Mouse (Mus musculus) brown adipose tissue, adult 24 weeks (tissue): ENCODE data around the gene Cdh23. TPM values are rescaled to one million over a fixed set of nuclear protein-coding genes. Genes with fewer than 3 reads are reported as not detected.

ENCODE experiments used
- H3K27ac ChIP-seq: fragments of 200-500 bp; replicated peaks from 2 replicates; pipeline ENCODE4 v1.5.1; 2012; ENCODE audit warnings: low read depth, mild to moderate bottlenecking, low read length
- H3K4me1 ChIP-seq: fragments of 200-500 bp; 2 replicates; pipeline ENCODE4 v1.6.1; 2012; ENCODE audit warnings: low read length, mixed read lengths; ENCODE audit not compliant: control insufficient read depth, insufficient read depth, insufficient read length
- H3K4me3 ChIP-seq: fragments of 200-500 bp; 2 replicates; pipeline ENCODE4 v1.5.1; 2012; ENCODE audit warnings: low read depth, mild to moderate bottlenecking, low read length, moderate library complexity; ENCODE audit not compliant: insufficient read depth
- polyA plus RNA-seq: library from polyadenylated mRNA; stranded (reverse); fragments of >200 nt; gene quantifications from 2 replicates; pipeline ENCODE4 v1.2.4, GENCODE M21; 2012; ENCODE audit not compliant: missing spikeins, insufficient read depth, insufficient read length

Gene Cdh23
- polyA plus RNA-seq, 1 experiment, result 2.1 TPM

DNA sequence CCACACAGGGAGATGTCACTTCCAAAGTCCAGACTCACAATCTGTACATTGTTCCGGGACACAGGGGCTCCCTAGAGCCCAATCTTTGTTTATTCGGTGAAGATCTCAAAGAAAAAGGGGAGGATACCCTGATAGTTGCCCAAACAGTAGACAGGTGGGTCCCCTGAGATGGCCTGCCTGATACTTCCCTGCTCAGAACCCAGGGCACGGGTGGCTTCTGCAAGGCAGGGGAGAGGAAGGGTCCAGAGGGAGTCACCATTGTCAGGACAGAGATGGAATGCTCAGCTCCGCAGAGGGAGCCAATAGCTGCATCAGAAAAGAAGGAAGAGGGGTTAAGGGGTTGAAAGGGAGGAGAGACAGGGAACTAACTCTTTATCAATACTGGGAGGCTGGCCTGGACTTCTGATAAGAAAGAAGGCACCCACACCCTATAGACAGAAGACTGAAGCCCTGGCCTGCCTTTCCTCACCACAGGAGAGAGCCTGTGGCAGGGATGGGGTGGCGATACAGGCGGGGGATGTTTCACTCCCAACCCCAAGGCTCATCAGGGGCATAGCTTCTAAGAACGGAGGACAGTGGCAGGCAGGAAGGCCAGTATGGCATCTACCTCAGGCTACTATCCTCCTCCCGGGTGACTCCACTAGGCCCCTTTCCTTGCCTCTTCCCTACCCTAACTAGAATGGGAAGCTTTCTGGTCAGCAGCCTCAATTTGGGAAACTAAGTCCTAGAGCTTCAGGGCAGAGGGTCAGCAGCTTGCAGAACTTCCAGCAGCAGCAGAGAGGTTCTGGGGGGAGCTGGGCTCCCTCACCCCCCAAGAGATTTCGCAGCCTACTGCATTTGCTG is 348.3 kb downstream of the Cdh23 start:
- H3K27ac ChIP-seq, result peak overlapping the region; percentile 91
- H3K4me3 ChIP-seq, result peak overlapping the region; percentile 81
- peaks cover 28% of the 10 kb centered on the region for H3K4me1 ChIP-seq

DNA sequence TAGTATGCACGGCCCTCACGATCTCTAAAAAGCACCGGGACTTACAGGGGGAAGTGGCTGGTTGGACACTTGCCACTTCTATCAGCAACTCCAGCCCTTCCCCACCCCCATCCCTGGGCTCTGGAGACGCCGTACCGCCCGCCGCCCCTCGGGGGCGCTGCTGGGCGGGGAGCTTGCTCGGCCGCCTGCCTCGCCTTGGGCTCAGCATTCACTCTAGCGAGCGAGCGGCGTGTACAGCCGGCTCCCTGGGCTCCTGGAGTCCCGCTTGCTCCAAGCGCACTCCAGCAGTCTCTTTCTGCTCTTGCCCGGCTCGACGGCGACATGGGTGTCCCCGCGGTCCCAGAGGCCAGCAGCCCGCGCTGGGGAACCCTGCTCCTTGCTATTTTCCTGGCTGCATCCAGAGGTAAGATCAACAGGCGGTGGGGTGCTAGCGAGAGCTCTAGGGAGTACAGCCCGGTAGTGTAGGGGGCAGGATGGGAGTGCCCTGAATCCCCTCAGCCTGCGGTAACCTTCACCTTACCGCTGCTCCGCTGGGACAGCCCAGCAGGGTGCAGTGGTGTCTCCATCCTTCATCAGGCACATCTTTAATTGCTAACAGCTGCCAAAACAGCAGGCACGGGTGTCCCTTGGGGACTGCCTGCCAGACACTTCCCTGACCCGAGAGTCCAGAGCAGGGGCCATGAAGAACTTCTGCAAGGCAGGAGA is 349.4 kb downstream of the Cdh23 start, which contains the start of gene Vsir:
Gene Vsir (plus strand): TSS at position 151 of the 705 bp plus-strand sequence.
- H3K4me1 ChIP-seq, result peaks cover 19% of the 10 kb centered on the region; the same call in 1 of the 2 replicates
- H3K27ac ChIP-seq, result peak within 1 kb of the TSS; percentile 91
- H3K4me3 ChIP-seq, result peak within 1 kb of the TSS; percentile 81

DNA sequence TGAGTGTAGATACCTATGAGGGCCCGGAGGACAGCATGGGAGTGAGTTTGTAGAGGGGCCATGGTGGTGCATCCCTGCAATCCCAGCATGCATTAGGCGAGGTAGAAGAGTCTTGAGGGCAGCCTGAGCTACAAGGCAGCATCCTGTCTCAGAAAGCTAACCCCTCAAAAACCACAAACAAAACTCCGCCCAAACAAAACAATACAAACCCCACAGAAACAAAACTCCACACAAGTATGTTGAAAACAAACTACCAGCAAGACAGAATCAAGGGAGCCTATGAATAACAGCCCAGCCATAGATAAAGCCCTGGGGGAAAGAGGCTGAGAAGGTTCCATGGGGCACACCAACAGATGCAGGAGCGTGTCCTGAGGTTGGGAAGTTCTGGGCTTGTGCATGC is 350.2 kb downstream of the Cdh23 start:
- peaks cover 13% of the 10 kb centered on the region; the same call in 1 of the 2 replicates for H3K4me1 ChIP-seq
- H3K27ac ChIP-seq, result no peak overlapping the region
- H3K4me3 ChIP-seq, result no peak overlapping the region

DNA sequence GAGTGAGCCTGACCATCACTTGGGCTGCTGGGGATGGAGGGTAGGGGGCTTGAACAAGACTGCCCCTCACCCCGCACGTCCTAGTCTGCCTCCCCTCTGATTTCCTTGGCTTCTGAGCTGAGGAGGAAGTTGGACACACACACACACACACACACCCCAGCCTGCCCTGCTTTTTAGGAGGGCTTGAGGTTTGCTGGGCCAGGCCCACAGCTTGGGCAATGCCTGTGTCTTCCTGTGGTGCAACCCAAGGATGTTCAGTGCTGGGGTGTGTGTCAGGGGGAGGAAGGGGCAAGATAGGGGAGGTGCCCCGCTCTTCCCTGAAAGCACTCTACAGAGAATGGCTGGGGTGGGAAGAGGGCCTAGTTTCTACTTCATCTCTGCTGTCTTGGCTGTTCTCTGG is 352.2 kb downstream of the Cdh23 start:
- Histone ChIP-seq H3K4me3 (no peak overlapping the region), H3K27ac (no peak overlapping the region), H3K4me1 (0 out of 2 replicates have a peak, but pooled peaks cover 4% of the 10 kb centered on the region)

DNA sequence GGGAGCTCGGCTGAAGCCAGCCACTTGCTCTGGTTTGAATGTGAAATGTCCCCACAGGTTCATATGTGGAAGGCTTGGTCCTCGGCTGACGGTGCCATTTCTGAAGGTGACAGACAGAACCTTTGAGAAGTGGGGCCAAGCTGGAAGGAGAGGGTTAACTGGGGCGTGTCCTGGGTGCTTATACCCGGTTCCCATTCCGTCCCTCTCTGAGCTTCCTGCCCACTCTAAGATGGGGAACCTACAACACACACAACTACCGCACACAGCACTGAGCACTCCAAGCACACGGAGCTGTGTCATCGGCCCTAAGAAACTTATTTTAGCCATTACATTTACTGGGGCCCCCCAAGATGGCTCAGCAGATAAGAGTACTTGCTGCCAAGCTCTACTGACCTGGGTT is 354.8 kb downstream of the Cdh23 start:
- H3K4me1 ChIP-seq, result peaks cover 8% of the 10 kb centered on the region; the same call in 1 of the 2 replicates

DNA sequence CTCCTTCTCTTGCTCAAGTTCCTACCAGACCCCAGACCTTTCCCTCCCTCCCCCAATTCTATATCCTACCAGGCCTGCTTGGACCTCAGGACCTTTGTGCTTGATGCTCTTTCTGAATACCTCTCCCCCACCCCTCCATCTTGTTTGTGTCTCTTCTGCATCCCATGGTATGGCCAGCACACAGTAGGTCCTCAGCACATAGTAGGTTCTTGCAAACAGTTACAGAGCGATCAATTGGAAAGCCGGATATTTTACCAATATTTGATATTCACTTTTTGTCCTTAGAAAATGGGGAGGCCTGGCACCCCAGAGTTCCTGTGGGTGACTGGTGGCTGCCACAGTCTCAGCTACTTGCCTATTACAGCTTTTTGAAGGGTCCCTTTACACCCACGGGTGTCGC is 361.3 kb downstream of the Cdh23 start:
- no peak overlapping the region for H3K4me3 ChIP-seq
- peaks cover 11% of the 10 kb centered on the region; the same call in 1 of the 2 replicates for H3K4me1 ChIP-seq
- H3K27ac ChIP-seq, result no peak overlapping the region

More for the DNA sequence above, 354.8 kb downstream of the Cdh23 start:
- Histone ChIP-seq H3K4me3 (no peak overlapping the region), H3K27ac (no peak overlapping the region)

DNA sequence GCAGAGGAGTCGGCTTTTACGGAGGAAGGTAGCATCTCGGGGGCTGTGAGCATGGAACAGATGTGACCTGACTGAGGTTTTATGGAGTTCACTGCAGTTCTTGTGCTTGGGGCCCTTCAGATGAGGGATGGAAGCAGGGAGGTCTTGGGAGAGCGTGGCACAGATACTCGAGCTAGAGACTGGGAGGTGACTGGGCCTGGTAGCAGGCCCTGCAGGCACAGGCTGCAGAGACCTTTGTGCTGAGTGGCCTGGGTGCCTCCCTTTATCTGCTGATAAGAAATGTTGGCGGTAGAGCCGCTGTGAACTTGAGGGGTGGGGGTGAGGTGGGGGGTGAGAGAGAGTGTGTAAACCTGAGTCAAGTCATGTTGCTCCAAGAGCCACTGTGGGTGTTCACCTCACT is 361.7 kb downstream of the Cdh23 start:
- no peak overlapping the region for H3K4me3 ChIP-seq
- no peak overlapping the region for H3K27ac ChIP-seq
- peaks cover 11% of the 10 kb centered on the region; the same call in 1 of the 2 replicates for H3K4me1 ChIP-seq

DNA sequence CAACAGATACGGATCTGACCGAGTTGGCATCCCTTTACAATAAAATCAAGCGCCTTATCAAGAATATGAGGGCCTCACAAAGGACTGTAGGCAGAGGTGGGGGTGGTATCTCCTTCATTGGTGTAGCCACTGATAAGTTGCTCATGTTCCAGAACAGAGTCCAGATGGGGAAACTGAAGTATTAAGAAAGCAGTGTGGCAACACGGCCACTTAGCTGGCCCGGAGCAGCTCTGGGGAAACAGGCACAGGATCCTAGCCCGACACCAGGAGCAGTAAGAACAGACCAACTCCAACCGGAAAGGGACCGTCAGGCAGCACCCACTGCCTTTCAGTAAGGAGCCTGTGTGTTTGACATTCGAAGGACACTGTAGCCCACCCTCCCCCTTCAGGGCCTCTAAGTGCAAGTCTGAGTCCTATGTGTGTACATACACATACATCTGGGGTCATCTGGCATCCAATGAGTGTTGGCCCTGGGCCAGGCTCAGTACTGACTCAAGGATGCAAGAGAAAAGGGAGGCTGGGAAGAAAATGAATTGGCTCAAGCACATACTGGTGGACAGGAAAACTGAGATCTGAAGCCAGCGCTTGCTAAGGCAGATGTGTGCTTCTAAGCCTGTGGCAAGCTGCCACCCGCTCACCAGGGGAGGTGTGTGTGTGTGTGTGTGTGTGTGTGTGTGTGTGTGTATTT is 367.2 kb downstream of the Cdh23 start:
- no peak overlapping the region for H3K4me3 ChIP-seq
- peaks cover 8% of the 10 kb centered on the region; the same call in 1 of the 2 replicates for H3K4me1 ChIP-seq
- no peak overlapping the region for H3K27ac ChIP-seq

DNA sequence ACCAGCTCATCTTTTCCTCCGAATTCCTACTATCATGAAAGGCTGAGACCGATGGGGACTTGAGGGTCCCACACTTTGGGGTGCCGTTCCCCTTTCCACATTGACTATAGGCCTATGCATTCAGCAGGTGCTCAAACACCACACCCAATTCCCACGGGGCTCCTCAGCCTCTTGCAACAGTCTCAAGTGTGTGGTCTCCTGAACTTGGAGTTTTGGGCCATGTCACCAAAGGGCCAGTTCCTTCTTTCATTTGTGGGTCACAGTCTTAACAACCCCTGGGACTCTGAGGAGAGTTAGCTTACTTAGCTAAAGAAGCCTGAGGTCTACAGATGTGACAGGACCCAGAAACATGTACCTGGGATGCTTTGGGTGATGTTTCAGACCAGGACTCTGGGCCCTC is 380.1 kb downstream of the Cdh23 start:
- Histone ChIP-seq H3K27ac (no peak overlapping the region), H3K4me1 (no peaks in the 10 kb centered on the region), H3K4me3 (no peak overlapping the region)

DNA sequence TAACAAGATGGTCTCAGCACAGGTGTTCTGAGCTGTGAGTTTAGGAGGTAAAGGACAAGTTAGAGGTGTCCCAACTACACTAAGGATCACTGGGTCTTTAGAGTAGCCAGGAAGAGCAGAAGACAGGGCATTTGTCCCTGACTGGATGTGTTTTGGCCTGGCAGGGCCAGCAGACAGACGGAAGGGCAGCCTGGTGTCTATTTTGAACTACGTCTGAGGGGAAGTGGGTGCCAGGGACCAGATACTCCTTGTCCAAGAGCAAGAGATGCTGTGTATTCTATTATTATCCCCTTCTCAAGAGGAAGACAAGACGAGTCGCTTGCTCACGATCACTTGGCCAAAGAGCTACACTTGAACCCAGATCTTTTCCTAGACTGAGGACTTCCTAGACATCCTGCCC is 382.7 kb downstream of the Cdh23 start:
- no peak overlapping the region for H3K27ac ChIP-seq
- H3K4me3 ChIP-seq, result no peak overlapping the region
- no peaks in the 10 kb centered on the region for H3K4me1 ChIP-seq

DNA sequence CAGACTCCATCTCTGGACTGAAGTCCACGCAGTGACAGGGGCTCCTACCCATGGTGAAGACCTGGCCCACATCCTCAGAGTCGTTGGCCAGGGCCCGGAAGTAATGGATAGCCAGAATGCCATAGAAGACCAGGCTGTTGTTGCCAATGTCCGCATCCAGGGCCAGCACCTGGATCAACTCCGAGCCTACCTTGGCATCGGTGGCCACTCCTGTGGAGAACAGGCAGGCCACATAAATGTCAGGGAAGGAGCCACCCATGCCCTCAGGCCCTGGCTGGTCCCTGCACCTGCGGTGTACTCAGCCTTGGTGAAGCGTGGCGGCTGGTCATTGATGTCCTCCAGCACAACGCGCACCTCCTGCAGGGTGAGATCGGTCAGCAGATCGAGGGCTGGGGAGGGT is 385.7 kb downstream of the Cdh23 start:
- no peak overlapping the region for H3K4me3 ChIP-seq
- no peaks in the 10 kb centered on the region for H3K4me1 ChIP-seq
- no peak overlapping the region for H3K27ac ChIP-seq

DNA sequence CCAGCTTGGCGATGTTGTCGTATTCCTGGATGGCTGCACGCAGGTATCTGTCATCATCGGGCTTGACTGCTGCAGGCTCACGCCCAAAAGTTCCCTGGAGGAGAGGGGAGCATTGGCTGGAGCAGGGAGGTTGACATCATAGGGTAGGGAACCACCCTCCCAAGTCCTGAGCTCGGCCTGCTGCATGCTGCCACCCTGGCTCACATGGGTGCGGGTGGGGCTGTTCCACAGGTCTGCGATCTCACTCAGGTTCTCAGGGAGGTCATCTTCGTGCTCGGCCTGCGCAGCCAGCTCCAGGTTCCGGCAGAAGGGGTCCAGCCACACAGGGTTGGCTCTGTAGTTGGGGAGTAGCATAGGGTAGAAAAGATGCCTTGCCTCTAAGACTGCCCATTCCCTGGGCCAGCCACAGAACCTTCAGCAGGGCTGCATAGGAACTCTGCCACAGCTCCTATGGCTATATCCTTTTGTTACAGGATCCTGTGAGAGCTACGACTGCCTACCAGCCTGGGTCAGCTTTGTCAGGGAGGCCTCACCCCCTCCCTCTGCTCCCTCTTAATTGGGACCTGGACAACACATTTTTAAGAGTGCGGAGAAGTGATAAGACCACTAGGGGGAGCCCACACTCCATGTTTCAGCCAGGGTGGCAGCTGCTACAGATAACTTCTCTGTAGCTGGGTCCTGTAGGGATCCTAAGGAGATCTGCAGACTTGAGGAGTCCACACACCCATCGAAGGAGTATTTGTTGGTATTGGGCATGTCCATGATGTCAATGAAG is 391.2 kb downstream of the Cdh23 start:
- no peak overlapping the region for H3K27ac ChIP-seq
- H3K4me3 ChIP-seq, result no peak overlapping the region
- no peaks in the 10 kb centered on the region for H3K4me1 ChIP-seq

DNA sequence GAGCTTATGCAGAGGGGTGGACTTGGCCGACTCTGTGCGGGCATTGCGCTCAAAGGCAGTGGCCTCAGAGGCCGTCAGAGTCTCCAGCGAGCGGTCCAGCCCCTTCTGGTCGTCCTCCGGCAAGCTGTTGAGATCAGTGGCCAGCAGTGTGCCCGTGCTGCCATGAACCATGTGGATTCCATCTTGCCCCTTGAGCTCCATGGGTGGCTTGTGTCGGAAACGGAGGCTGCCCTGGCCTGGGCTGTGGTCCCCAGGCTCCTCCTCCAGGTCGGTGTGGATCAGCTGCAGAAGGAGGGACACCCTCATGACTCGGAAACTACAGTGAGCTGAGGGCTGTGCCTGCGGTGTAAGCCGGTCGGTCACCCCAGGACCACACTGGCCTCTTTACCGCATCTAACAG is 392.9 kb downstream of the Cdh23 start:
- Histone ChIP-seq H3K4me3 (no peak overlapping the region), H3K27ac (no peak overlapping the region), H3K4me1 (no peaks in the 10 kb centered on the region)

DNA sequence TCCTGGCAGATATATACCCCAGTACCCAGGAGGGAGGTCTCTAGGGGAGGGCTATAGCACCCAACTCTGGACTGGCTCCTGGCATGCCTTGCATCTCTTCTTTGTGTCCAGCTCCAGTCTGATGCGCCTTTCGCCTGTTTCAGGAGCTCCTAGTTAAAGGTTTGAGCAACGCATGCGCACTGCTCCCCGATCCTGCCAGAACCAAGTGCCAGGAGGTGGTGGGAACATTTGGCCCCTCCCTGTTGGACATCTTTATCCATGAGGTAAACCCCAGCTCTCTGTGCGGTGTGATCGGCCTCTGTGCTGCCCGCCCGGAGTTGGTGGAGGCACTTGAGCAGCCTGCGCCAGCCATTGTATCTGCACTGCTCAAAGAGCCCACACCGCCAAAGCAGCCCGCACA is 396.7 kb downstream of the Cdh23 start:
- H3K27ac ChIP-seq, result no peak overlapping the region
- no peak overlapping the region for H3K4me3 ChIP-seq

More for the DNA sequence above, 396.7 kb downstream of the Cdh23 start:
- no peaks in the 10 kb centered on the region for H3K4me1 ChIP-seq
